Mouse (Mus musculus): ENCODE measurements around the gene Gm8906. TPM values are rescaled to one million over a fixed set of nuclear protein-coding genes. Genes with fewer than 3 reads are reported as not detected.
"Not testable (repeated sequence)": the region's sequence is repeated elsewhere in the genome, so short reads cannot be mapped to it uniquely, and the experiment has no call there.

The Gm8906 gene
- not detected in 2 replicates for total RNA-seq (2014; rRNA removed)
- not detected in 2 replicates for polyA plus RNA-seq (2012; rRNA removed)

DNA sequence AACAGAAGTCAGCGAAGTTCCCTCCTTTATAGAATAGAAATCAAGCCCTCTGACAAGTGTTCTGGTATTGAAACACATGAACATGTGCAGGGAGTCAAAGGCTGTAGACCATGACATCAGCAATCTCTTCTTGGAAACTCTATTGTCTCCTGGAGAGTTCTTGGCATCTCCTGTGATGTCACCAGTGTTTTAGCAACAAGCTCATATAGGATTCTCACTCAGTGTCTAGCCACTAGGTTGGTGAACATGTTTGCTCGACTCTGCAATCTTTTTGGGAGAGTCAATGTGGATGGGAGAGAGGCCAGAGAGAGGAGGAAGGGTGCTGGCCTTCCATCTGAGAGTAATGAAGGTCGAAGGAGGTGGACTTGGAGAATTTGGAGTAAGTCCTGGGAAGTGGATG lies at the start of gene Gm8906:
Gene Gm8906 (plus strand): TSS at position 301 of the 400 bp plus-strand sequence.
- H3K4me1 ChIP-seq (ENCODE audit: control insufficient read depth, insufficient read depth, low read length); DNase-seq (ENCODE audit: extremely low read depth, low read depth, low spot score); H3K27ac ChIP-seq (replicated peaks; ENCODE audit: insufficient read depth, low read depth, low read length); H3K79me2 ChIP-seq (ENCODE audit: control insufficient read depth, insufficient read depth, low read length); H3K36me3 ChIP-seq (ENCODE audit: control insufficient read depth, insufficient read depth, low read length); H3K9ac ChIP-seq (ENCODE audit: low read depth, low read length); H3K27me3 ChIP-seq (ENCODE audit: control insufficient read depth, insufficient read depth, low read length); H3K4me3 ChIP-seq (ENCODE audit: insufficient read depth, low read depth, low read length): not testable (repeated sequence)
- 36% methylated on average over 2 of the region's 3 CpGs for WGBS

Other genes starting within 250 kb of the Gm8906 start
- gene Gm8890, start 246.7 kb upstream of the Gm8906 start, total RNA-seq (2014; rRNA removed) = not detected in 2 replicates
- gene Gm8890, start 246.7 kb upstream of the Gm8906 start, polyA plus RNA-seq (2012; rRNA removed) = not detected in 2 replicates
- gene Speer1, start 161.2 kb upstream of the Gm8906 start, total RNA-seq (2014; rRNA removed) = not detected in 2 replicates
- not detected in 2 replicates for gene Speer1, start 161.2 kb upstream of the Gm8906 start, polyA plus RNA-seq (2012; rRNA removed)
- not detected in 2 replicates for gene Gm8897, start 86.3 kb upstream of the Gm8906 start, total RNA-seq (2014; rRNA removed)
- gene Gm8897, start 86.3 kb upstream of the Gm8906 start, polyA plus RNA-seq (2012; rRNA removed) = not detected in 2 replicates
- gene Gm6460, start 92.2 kb downstream of the Gm8906 start, total RNA-seq (2014; rRNA removed) = not detected in 2 replicates
- not detected in 2 replicates for gene Gm6460, start 92.2 kb downstream of the Gm8906 start, polyA plus RNA-seq (2012; rRNA removed)
- gene Gm8922, start 179.3 kb downstream of the Gm8906 start, total RNA-seq (2014; rRNA removed) = not detected in 2 replicates
- not detected in 2 replicates for gene Gm8922, start 179.3 kb downstream of the Gm8906 start, polyA plus RNA-seq (2012; rRNA removed)

Data from liver, adult 2 months (tissue).